Mouse (Mus musculus) hindbrain, embryonic 15.5 days (tissue): Measurements from ENCODE around the gene Mup7. TPM values are rescaled to one million over a fixed set of nuclear protein-coding genes. Genes with fewer than 3 reads are reported as not detected.
"Not testable (repeated sequence)": the region's sequence is repeated elsewhere in the genome, so short reads cannot be mapped to it uniquely, and the experiment has no call there.

Experiments used
- ATAC-seq: fragments of 200-750 bp; cut with Nextera tagmentation; 2 replicates; pipeline ENCODE4 v1.8.0; 2017; ENCODE audit warnings: low read depth, moderate number of reproducible peaks, moderate TSS enrichment; ENCODE audit not compliant: low FRiP score
- H3K27ac ChIP-seq: fragments of 300-500 bp; sonication (generic); replicated peaks from 2 replicates; pipeline ENCODE4 v1.5.1; 2015; ENCODE audit warnings: mild to moderate bottlenecking, inconsistent platforms
- H3K27me3 ChIP-seq: fragments of 300-500 bp; sonication (generic); 2 replicates; pipeline ENCODE4 v1.6.1; 2015; ENCODE audit warnings: control low read depth, inconsistent platforms
- H3K36me3 ChIP-seq: fragments of 300-500 bp; sonication (generic); 2 replicates; pipeline ENCODE4 v1.6.1; 2015; ENCODE audit warnings: control low read depth, inconsistent platforms
- H3K4me1 ChIP-seq: fragments of 300-500 bp; sonication (generic); replicated peaks from 2 replicates; pipeline ENCODE4 v1.6.1; 2015; ENCODE audit warnings: control low read depth, inconsistent platforms
- H3K4me2 ChIP-seq: fragments of 300-500 bp; sonication (generic); 2 replicates; pipeline ENCODE4 v1.6.1; 2015; ENCODE audit warnings: moderate library complexity, mild to moderate bottlenecking, inconsistent platforms
- H3K4me3 ChIP-seq: fragments of 300-500 bp; sonication (generic); 2 replicates; pipeline ENCODE4 v1.5.1; 2015; ENCODE audit warnings: mild to moderate bottlenecking, inconsistent platforms
- H3K9ac ChIP-seq: fragments of 300-500 bp; sonication (generic); 2 replicates; pipeline ENCODE4 v1.6.1; 2015; ENCODE audit warnings: inconsistent platforms
- H3K9me3 ChIP-seq: fragments of 300-500 bp; sonication (generic); 2 replicates; pipeline ENCODE4 v1.6.1; 2016; ENCODE audit warnings: control low read depth, inconsistent platforms
- WGBS: fragments of 180-500 bp; shearing (Covaris S2); methylation state at CpG from one replicate; pipeline ENCODE4 v1.1.7; 2015; 5-methylcytosine and 5-hydroxymethylcytosine counted together
- polyA plus RNA-seq: library from polyadenylated mRNA; unstranded; fragments of >200 nt; fragmentation: Nextera tagmentation; extraction: Ambion mirVana; gene quantifications from 2 replicates; pipeline ENCODE4 v1.2.1, GENCODE M21; 2015

Mup7 gene
- not detected in 2 replicates for polyA plus RNA-seq

DNA sequence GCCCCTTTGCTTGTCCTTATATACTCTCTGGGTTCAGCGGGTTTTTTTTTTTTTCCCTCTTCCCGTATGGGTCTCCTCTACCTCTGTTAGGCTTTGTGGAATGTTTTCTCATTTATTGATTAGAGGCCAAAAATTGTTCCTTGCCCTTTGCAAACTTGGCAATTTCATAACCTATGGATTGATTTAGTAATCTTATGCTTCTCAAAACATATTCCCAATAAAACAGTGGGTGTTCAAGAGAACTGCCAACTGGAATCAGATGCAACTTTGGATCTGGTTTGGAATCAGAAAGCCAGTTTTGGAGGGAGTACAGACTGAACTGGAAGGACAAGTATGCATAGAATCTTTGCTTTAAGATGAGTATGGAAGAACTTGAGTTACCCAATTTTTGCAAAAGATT lies at the start of gene Mup7:
Gene Mup7 (minus strand): TSS at position 101 of the 400 bp plus-strand sequence.
- not testable (repeated sequence) for H3K27ac ChIP-seq, ATAC-seq, H3K27me3 ChIP-seq, H3K4me2 ChIP-seq, H3K9me3 ChIP-seq, H3K4me1 ChIP-seq, H3K9ac ChIP-seq, H3K4me3 ChIP-seq, H3K36me3 ChIP-seq
- WGBS = 76% methylated on average over 2 of the region's 2 CpGs

DNA sequence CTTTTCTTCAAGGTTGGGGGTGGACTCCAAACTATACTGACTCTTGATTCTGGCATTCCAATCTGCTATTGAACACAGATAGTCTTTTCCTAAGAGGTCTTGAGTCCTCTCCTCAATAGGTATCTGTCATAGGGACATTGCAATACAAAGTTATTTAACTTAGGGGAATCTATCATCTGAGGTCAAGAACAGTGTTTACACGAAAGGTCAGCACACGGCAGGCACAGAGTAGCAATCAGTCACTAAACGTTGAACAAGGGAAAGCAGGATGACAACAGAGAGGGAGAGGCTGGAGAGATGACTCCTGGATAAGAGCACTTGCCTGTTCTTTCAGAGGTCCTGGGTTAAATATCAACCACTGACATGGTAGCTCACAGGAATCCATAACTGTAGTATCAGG lies 9.6 kb upstream of the Mup7 start:
- not testable (repeated sequence) for H3K27me3 ChIP-seq

DNA sequence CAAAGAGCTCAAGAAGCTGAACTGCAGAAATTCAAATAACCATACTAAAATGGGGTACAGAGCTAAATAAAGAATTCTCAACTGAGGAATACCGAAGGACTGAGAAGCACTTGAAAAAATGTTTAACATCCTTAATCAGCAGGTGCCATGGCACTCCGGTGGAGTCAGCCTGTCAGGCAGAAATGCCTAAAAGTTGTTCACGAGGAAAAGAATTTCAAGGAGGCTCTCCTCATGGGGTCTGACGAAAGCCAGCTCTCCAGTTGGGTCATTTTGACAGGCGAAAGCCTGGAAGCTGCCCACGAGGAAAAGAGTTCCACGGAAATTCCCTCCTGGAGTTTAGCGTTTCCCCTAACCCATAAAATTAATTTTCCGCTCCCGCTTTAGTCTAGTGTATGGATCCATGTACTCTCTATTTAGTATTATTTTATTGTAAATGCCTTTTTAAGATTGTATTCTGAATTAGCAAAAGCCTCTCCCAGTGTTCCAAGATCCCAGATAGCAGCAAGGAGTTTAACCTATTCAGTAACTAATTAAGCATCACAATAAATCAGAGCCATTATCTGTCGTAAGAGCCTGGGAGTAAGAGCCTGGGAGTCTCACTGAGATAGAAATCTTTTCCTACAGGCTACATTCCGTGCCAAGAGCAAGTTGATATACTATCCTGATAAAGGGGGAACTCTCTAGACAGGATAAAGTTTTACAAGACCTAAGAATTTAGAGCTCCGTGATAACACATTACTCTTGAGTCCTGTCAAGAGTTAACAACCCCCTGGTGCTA lies 40.8 kb downstream of the Mup7 start:
- H3K27ac ChIP-seq, H3K27me3 ChIP-seq, H3K4me3 ChIP-seq, H3K9me3 ChIP-seq, H3K4me2 ChIP-seq, H3K4me1 ChIP-seq, H3K36me3 ChIP-seq, H3K9ac ChIP-seq, ATAC-seq: not testable (repeated sequence)
- WGBS = 62% methylated on average over 13 of the region's 13 CpGs

More for the DNA sequence above, 9.6 kb upstream of the Mup7 start:
- WGBS = 68% methylated on average over 3 of the region's 3 CpGs
- H3K27ac ChIP-seq, H3K9me3 ChIP-seq, H3K36me3 ChIP-seq, ATAC-seq, H3K4me3 ChIP-seq, H3K9ac ChIP-seq, H3K4me1 ChIP-seq, H3K4me2 ChIP-seq: not testable (repeated sequence)

DNA sequence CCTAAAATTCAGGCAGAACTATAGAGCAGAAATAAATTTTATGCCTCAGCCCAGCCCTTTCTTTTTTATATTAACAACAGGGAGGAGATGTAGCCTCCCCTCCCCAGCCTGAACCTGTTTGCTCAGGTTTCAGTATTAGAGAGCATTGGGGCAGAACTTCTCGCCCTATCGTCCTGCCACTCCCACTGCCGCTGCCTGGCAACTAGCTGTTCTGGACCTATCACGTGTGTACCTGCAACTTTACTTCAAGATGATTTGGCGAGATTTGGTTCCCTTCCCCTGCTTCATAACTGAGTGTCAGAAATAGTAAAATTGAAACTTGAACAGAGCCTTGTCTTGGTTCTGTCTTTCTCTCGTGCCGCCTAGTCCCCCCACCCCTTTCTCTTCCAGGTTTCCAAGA lies 50.1 kb downstream of the Mup7 start:
- H3K27ac ChIP-seq, H3K36me3 ChIP-seq, ATAC-seq, H3K9ac ChIP-seq, H3K9me3 ChIP-seq, H3K4me3 ChIP-seq, H3K4me1 ChIP-seq, H3K4me2 ChIP-seq, H3K27me3 ChIP-seq: not testable (repeated sequence)
- WGBS = 92% methylated on average over 7 of the region's 7 CpGs

Other genes starting within 250 kb of the Mup7 start
- gene Slc46a2, start 155.4 kb downstream of the Mup7 start, polyA plus RNA-seq = 0.05 TPM in 1 of 2 replicates, not detected in the other
- not detected in 2 replicates for gene Mup4, start 109.8 kb downstream of the Mup7 start, polyA plus RNA-seq
- gene Mup6, start 106.2 kb downstream of the Mup7 start, polyA plus RNA-seq = not detected in 2 replicates
- gene Mup2, start 83.8 kb upstream of the Mup7 start, polyA plus RNA-seq = not detected in 2 replicates
- not detected in 2 replicates for gene Mup8, start 152.1 kb upstream of the Mup7 start, polyA plus RNA-seq